Mouse (Mus musculus): ENCODE measurements around the gene Rgl2. TPM values are rescaled to one million over a fixed set of nuclear protein-coding genes. Genes with fewer than 3 reads are reported as not detected.

Rgl2 gene
- polyA plus RNA-seq, 1 experiment from 2014 or later = 27.8 TPM

DNA sequence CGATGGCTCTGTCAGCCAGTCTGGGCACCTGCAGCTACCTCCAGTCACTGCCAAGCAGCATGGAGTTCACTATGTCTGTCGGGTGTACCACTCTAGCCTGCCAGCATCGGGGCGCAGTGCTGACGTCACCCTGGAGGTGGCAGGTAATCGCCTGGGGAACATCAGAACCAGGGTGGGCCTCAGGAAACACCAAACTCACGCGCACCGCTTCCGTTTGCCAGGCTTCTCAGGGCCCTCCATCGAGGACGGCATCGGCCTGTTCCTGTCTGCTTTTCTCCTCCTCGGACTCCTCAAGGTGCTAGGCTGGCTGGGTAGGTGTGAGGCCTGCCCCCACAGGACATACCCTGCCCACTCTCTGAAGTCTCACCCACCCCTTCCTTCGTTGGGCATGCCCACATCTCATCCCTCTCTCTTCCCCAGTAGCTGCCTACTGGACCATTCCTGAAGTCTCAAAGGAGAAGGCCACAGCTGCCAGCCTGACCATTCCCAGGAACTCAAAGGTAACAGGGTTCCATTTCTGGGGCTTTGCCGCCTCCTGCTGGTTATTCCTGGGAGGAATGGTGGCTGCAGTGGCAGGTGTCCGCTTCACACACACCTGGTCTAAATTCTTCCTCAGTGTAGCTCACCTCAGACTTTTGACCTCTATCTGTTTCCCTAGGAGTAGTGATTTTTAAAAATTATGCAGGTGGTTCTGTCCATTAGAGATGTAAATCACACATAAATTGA is 3.0 kb upstream of the Rgl2 start:
- Histone ChIP-seq H3K4me1 (ENCODE audit: control insufficient read depth, insufficient read depth, low read length) (peaks cover 13% of the 10 kb centered on the region), H3K9me3 (replicated peaks; ENCODE audit: control insufficient read depth, low read length) (no peaks in the 10 kb centered on the region), H3K27me3 (ENCODE audit: control insufficient read depth, insufficient read depth, low read length) (no peaks in the 10 kb centered on the region), H3K36me3 (ENCODE audit: control insufficient read depth, insufficient read depth, low read length) (no peaks in the 10 kb centered on the region; the same call in 1 of the 2 replicates), H3K27ac (ENCODE audit: low read depth, low read length) (no peak overlapping the region), H3K9ac (ENCODE audit: low read depth, low read length) (no peak overlapping the region), H3K4me2 (no peak overlapping the region), H3K4me3 (ENCODE audit: low read depth, low read length) (no peak overlapping the region)
- 78% methylated on average over 17 of the region's 17 CpGs for WGBS (ENCODE audit: insufficient replicate concordance)
- no peak for ATAC-seq (replicated peaks; ENCODE audit: insufficient number of reproducible peaks, low FRiP score, low TSS enrichment)

DNA sequence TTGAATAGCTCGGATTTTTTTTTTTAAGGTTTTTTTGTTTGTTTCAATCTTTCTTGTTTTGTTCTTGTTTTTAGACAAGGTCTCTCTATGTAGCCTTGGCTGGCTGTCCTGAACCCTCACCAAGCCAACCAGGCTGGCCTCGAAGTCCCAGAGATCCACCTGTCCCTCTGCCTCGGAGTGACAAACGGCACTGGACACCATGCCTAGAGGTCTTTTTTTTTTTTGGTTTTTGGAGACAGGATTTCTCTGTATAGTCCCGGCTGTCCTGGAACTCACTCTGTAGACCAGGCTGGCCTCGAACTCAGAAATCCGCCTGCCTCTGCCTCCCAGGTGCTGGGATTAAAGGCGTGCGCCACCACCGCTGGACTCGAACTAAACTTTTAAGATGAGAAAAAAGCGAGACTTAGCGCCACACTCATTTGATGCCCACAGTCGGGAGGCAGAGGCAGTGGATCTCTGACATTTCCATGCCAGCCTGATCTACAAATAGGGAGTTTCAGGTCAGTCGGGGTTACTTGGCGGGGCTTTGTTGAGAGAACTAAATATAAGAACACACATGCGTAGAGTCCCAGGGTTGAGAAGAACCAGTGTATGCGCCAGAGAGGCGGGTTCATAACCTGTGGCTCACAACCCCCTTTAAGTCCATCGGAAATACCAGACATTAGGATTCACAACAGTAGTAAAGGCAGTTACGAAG is 944 bp upstream of the Rgl2 start:
- Histone ChIP-seq H3K4me2 (peak overlapping the region; percentile 98), H3K27ac (ENCODE audit: low read depth, low read length) (no peak overlapping the region), H3K27me3 (ENCODE audit: control insufficient read depth, insufficient read depth, low read length) (no peaks in the 10 kb centered on the region), H3K9me3 (replicated peaks; ENCODE audit: control insufficient read depth, low read length) (no peaks in the 10 kb centered on the region), H3K4me3 (ENCODE audit: low read depth, low read length) (peak overlapping the region; percentile 94), H3K9ac (ENCODE audit: low read depth, low read length) (peak overlapping the region; percentile 91), H3K36me3 (ENCODE audit: control insufficient read depth, insufficient read depth, low read length) (peaks cover 7% of the 10 kb centered on the region; the same call in 1 of the 2 replicates), H3K4me1 (ENCODE audit: control insufficient read depth, insufficient read depth, low read length) (peaks cover 15% of the 10 kb centered on the region)
- 58% methylated on average over 21 of the region's 21 CpGs for WGBS (ENCODE audit: insufficient replicate concordance)
- ATAC-seq (replicated peaks; ENCODE audit: insufficient number of reproducible peaks, low FRiP score, low TSS enrichment) = no peak

GRCm38 (mm10) chr17:33930280-33931158 is 1.2 kb downstream of the Rgl2 start:
- ATAC-seq (replicated peaks; ENCODE audit: insufficient number of reproducible peaks, low FRiP score, low TSS enrichment) = no peak
- H3K4me1 ChIP-seq (ENCODE audit: control insufficient read depth, insufficient read depth, low read length) = peaks cover 15% of the 10 kb centered on the region
- under 1% methylated on average over 44 of the region's 45 CpGs for WGBS (ENCODE audit: insufficient replicate concordance)
- no peaks in the 10 kb centered on the region for H3K9me3 ChIP-seq (replicated peaks; ENCODE audit: control insufficient read depth, low read length)
- peaks cover 16% of the 10 kb centered on the region for H3K36me3 ChIP-seq (ENCODE audit: control insufficient read depth, insufficient read depth, low read length)
- H3K4me3 ChIP-seq (ENCODE audit: low read depth, low read length) = peak overlapping the region; percentile 94
- H3K27me3 ChIP-seq (ENCODE audit: control insufficient read depth, insufficient read depth, low read length) = no peaks in the 10 kb centered on the region
- peak overlapping the region; percentile 98 for H3K4me2 ChIP-seq
- H3K9ac ChIP-seq (ENCODE audit: low read depth, low read length) = peak overlapping the region; percentile 91
- H3K27ac ChIP-seq (ENCODE audit: low read depth, low read length) = peak overlapping the region; percentile 98

GRCm38 (mm10) chr17:33931159-33931866 is 2.0 kb downstream of the Rgl2 start:
- peaks cover 20% of the 10 kb centered on the region for H3K36me3 ChIP-seq (ENCODE audit: control insufficient read depth, insufficient read depth, low read length)
- no peaks in the 10 kb centered on the region for H3K9me3 ChIP-seq (replicated peaks; ENCODE audit: control insufficient read depth, low read length)
- H3K27ac ChIP-seq (ENCODE audit: low read depth, low read length) = no peak overlapping the region
- 36% methylated on average over 18 of the region's 18 CpGs for WGBS (ENCODE audit: insufficient replicate concordance)
- H3K4me3 ChIP-seq (ENCODE audit: low read depth, low read length) = peak overlapping the region; percentile 94
- peaks cover 15% of the 10 kb centered on the region for H3K4me1 ChIP-seq (ENCODE audit: control insufficient read depth, insufficient read depth, low read length)
- no peak for ATAC-seq (replicated peaks; ENCODE audit: insufficient number of reproducible peaks, low FRiP score, low TSS enrichment)
- peak overlapping the region; percentile 91 for H3K9ac ChIP-seq (ENCODE audit: low read depth, low read length)
- peak overlapping the region; percentile 98 for H3K4me2 ChIP-seq
- no peaks in the 10 kb centered on the region for H3K27me3 ChIP-seq (ENCODE audit: control insufficient read depth, insufficient read depth, low read length)

DNA sequence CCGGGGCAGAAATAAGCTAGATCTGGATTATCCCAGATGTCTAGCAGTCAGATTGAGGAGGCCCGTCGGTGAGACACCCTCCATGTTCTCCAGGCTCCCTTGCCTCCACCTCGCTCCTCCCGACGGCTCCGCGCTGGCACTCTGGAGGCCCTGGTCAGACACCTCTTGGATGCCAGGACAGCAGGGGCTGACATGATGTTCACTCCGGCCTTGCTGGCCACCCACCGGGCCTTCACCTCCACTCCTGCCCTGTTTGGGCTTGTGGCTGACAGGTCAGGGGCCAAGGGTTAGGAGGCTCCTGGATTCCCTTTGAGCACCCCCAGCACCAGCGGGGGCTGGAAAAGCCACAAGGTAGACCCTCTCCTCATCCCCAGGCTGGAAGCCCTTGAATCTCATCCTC is 2.6 kb downstream of the Rgl2 start:
- Histone ChIP-seq H3K36me3 (ENCODE audit: control insufficient read depth, insufficient read depth, low read length) (peaks cover 21% of the 10 kb centered on the region), H3K4me3 (ENCODE audit: low read depth, low read length) (no peak overlapping the region), H3K4me1 (ENCODE audit: control insufficient read depth, insufficient read depth, low read length) (peaks cover 15% of the 10 kb centered on the region), H3K27ac (ENCODE audit: low read depth, low read length) (no peak overlapping the region), H3K4me2 (no peak overlapping the region), H3K27me3 (ENCODE audit: control insufficient read depth, insufficient read depth, low read length) (no peaks in the 10 kb centered on the region), H3K9me3 (replicated peaks; ENCODE audit: control insufficient read depth, low read length) (no peaks in the 10 kb centered on the region), H3K9ac (ENCODE audit: low read depth, low read length) (no peak overlapping the region; the same call in 1 of the 2 replicates)
- no peak for ATAC-seq (replicated peaks; ENCODE audit: insufficient number of reproducible peaks, low FRiP score, low TSS enrichment)
- WGBS (ENCODE audit: insufficient replicate concordance) = 87% methylated on average over 11 of the region's 11 CpGs

GRCm38 (mm10) chr17:33932448-33932847 is 3.1 kb downstream of the Rgl2 start:
- WGBS (ENCODE audit: insufficient replicate concordance) = 88% methylated on average over 14 of the region's 14 CpGs
- H3K4me2 ChIP-seq = no peak overlapping the region

GRCm38 (mm10) chr17:33932970-33933369 is 3.6 kb downstream of the Rgl2 start:
- no peaks in the 10 kb centered on the region for H3K9me3 ChIP-seq (replicated peaks; ENCODE audit: control insufficient read depth, low read length)
- no peak for ATAC-seq (replicated peaks; ENCODE audit: insufficient number of reproducible peaks, low FRiP score, low TSS enrichment)
- no peak overlapping the region for H3K4me3 ChIP-seq (ENCODE audit: low read depth, low read length)
- peaks cover 15% of the 10 kb centered on the region for H3K4me1 ChIP-seq (ENCODE audit: control insufficient read depth, insufficient read depth, low read length)
- peaks cover 25% of the 10 kb centered on the region for H3K36me3 ChIP-seq (ENCODE audit: control insufficient read depth, insufficient read depth, low read length)
- no peak overlapping the region for H3K4me2 ChIP-seq
- no peak overlapping the region for H3K9ac ChIP-seq (ENCODE audit: low read depth, low read length)
- H3K27me3 ChIP-seq (ENCODE audit: control insufficient read depth, insufficient read depth, low read length) = no peaks in the 10 kb centered on the region
- WGBS (ENCODE audit: insufficient replicate concordance) = 92% methylated on average over 15 of the region's 15 CpGs
- no peak overlapping the region for H3K27ac ChIP-seq (ENCODE audit: low read depth, low read length)

More at GRCm38 (mm10) chr17:33932448-33932847, 3.1 kb downstream of the Rgl2 start:
- H3K9me3 ChIP-seq (replicated peaks; ENCODE audit: control insufficient read depth, low read length) = no peaks in the 10 kb centered on the region
- H3K36me3 ChIP-seq (ENCODE audit: control insufficient read depth, insufficient read depth, low read length) = peaks cover 25% of the 10 kb centered on the region
- ATAC-seq (replicated peaks; ENCODE audit: insufficient number of reproducible peaks, low FRiP score, low TSS enrichment) = no peak
- peaks cover 15% of the 10 kb centered on the region for H3K4me1 ChIP-seq (ENCODE audit: control insufficient read depth, insufficient read depth, low read length)
- no peak overlapping the region for H3K4me3 ChIP-seq (ENCODE audit: low read depth, low read length)
- no peaks in the 10 kb centered on the region for H3K27me3 ChIP-seq (ENCODE audit: control insufficient read depth, insufficient read depth, low read length)
- no peak overlapping the region for H3K27ac ChIP-seq (ENCODE audit: low read depth, low read length)
- H3K9ac ChIP-seq (ENCODE audit: low read depth, low read length) = no peak overlapping the region

All from heart, embryonic 11.5 days (tissue).